Mouse (Mus musculus) gastrocnemius, adult 18-20 months (tissue): ENCODE data around the gene Sema4g. TPM values are rescaled to one million over a fixed set of nuclear protein-coding genes. Genes with fewer than 3 reads are reported as not detected.
"Not testable (repeated sequence)": the region's sequence is repeated elsewhere in the genome, so short reads cannot be mapped to it uniquely, and the experiment has no call there.

ENCODE experiments used
- DNase-seq: peaks from one replicate; pipeline ENCODE4 v3.0.0; 2021; ENCODE audit warnings: low spot score
- total RNA-seq, 2 experiments: library from RNA; stranded (reverse); gene quantifications; 2 replicates each; pipeline ENCODE4 v1.2.3; 2021

Sema4g gene
- total RNA-seq, 2 experiments from 2014 or later: 0.16 to 0.19 TPM

- no peak for DNase-seq
Measured at GRCm38 (mm10) chr19:45023993-45024392, 35.1 kb downstream of the Sema4g start.

- no peak for DNase-seq
Measured at GRCm38 (mm10) chr19:45024775-45025174, 35.9 kb downstream of the Sema4g start.

GRCm38 (mm10) chr19:45025937-45026568 lies 37.2 kb downstream of the Sema4g start:
- DNase-seq: no peak

DNA sequence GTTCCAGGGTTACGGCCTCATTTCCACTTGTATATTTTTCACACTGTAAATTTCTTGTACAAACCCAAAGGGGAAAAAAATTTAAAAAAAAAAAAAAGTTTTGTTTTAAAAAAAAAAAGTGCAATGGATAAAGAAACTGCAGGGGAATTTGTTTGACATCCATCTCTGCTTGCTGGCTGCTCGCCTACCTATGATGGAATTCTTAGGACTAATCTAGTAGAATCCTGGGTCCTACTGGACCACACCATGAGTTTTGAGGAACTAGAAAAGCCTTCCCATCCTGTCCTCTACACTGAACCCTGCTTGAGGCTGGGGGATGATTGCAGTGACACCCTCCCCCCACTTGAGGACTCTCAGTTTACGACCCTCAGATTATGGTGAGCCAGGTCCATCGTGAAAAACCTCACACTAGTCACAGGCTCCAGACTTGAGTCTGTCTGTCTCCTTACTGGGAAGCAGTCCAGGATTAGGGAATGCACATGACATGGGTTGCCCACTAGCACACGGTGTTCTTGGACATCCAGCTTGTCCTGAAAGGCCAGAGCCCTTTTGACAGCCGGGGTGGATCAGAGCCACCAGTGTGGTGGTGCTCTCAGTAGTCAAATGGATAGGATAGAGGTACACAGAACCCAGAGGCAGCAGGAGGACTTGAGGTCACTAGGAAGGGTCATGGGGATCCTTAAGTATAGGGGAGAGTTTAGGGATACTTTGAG lies 38.2 kb downstream of the Sema4g start:
- DNase-seq: peak; percentile 80

DNA sequence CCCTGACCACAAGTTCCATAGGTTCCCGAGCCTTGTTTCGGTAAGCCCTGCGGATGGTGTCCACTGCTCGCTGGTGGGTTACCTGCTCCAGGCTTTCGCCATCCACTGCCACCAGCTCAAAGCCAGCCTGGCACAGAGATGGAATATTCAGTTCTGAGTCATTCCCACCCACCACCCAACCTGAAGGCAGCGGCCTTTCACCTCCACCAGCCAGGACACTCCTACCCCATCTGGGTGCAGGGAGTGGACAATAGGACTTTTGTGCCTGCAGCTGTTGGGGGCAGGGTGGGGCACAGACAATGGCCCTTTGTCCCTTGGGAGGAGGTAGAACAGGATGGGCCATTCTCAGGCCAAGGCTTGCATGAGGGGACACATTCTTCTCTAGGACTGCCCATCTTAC lies 38.9 kb downstream of the Sema4g start:
- DNase-seq: no peak

GRCm38 (mm10) chr19:45028746-45029145 lies 39.8 kb downstream of the Sema4g start:
- DNase-seq: no peak

DNA sequence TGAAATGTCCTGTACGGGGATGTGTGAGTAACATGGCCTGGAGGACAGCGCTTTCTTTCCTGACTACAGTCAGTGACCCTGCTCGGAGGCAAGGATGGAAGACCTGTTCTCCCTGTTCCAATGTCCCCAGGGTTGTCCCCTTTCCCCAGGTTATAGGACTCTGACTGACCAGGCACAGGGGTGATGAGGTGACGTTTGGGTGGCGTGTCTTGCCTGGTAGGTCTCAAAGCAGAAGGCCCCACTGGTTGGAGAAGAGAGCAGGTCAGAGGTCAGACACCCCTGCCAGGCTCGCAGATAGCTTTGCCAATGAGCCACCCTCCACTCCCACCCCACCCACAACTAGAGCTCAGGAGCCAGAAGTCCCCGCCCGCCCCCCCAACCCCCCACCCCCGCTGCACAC lies 40.7 kb downstream of the Sema4g start:
- DNase-seq: no peak

- DNase-seq: peak; percentile 58
Measured at GRCm38 (mm10) chr19:45030111-45030510, 41.2 kb downstream of the Sema4g start.

- peak; percentile 85 for DNase-seq
Measured at GRCm38 (mm10) chr19:45030746-45031693, 42.1 kb downstream of the Sema4g start.

DNA sequence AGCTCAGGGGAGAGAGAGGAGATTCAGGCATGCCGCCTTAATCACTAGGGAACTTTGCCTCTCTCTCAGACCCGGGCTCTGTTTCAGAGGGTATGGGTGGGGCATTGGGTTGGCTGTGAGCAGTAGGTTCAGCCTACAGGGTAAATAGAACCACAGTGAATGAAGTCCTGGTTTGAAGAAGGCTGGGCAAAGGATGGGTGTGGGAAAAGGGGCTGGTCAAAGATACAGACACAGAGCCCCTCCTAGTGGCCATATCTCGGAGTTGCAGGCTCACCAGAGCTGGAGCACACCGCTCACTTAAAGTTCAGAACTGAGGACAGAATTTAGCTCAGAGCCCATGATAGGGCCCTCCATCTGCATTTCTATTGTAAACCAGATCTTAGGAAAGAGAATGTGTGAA lies 42.9 kb downstream of the Sema4g start:
- DNase-seq: peak; percentile 86

- no peak for DNase-seq
Measured at GRCm38 (mm10) chr19:45032570-45033332, 43.9 kb downstream of the Sema4g start.

DNA sequence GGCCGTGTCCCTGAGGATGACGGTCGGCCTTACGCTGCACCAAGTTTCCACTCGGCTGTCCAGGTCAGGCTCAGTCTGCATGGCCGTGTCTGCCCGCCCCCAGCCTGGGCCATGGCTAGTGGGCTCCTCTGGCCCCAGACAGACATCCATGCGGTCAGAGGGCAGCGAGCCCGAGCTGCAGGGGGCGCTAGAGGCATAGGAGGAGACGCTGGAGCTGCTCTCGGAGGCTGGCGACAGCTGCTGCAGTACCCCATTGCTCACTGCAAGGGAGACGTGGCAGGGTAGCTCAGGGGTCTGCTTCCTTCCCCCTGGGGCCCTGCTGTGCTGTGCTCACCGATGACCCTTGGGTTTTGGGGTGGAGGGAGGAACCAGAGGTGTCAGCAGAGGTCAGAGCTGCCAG lies 48.0 kb downstream of the Sema4g start:
- peak; percentile 77 for DNase-seq

DNA sequence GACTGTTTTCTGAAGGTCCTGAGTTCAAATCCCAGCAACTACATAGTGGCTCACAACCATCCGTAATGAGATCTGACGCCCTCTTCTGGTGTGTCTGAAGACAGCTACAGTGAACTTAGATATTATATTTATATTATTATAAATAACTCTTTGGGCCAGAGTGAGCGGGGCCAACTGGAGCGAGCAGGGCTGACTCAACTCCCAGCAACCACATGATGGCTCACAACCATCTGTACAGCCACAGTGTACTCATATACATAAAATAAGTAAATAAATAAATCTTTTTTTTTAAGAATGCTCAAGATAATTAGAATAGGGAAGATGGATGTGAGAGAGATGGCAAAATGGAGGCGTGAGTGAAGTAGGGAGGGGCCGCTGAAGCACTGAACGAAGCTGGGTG lies 49.3 kb downstream of the Sema4g start:
- not testable (repeated sequence) for DNase-seq

DNA sequence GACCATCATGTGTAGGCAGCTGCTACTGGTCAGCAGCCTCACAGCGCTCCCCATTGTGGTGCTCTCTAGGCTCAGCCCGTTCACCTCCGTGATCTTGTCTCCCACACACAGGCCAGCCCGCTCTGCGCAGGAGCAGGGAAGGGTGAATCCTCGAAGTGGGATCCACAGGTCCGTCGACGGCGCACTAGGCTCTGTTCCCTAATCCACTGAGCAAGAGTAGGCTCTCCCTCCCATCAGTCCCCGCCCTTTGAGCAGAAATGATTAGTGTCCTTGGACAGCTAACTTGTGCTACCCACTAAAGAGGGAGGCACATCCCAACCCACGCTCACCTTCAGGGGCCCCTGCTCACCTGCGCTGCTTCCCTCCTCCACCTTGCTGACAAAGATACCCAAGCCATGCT lies 51.3 kb downstream of the Sema4g start:
- no peak for DNase-seq

GRCm38 (mm10) chr19:45044389-45044927 lies 55.6 kb downstream of the Sema4g start:
- no peak for DNase-seq

DNA sequence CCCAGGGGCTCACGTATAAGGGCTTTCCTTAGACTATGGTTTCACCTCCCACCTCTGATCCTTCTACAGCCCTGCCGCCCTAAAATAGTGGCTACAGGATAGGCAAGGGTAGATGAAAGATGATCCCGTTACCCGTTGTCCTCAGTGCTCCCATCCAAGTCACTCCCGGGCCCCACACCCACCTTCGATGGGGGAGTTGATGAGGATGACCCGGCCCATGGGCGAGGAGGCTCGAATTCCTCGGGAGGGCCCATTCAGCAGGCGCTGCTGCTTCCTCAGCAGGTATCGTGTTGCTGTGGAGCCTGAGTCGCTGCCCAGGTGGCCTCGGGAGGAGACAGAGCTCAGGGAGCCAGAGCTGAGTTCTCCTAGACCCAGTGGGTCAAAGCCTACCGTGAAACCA lies 56.3 kb downstream of the Sema4g start:
- peak; percentile 79 for DNase-seq

- DNase-seq: no peak
Measured at GRCm38 (mm10) chr19:45045651-45046050, 56.8 kb downstream of the Sema4g start, which contains the start of gene Pdzd7. Pdzd7 (minus strand) TSS chr19:45045717.

- peak; percentile 89 for DNase-seq
Measured at GRCm38 (mm10) chr19:45046523-45047321, 57.8 kb downstream of the Sema4g start.

- DNase-seq: peak; percentile 96
Measured at GRCm38 (mm10) chr19:45047417-45047934, 58.6 kb downstream of the Sema4g start, which contains the start of gene Sfxn3. Sfxn3 (plus strand) TSS chr19:45047503.
